Mouse (Mus musculus): ENCODE results near the gene Rrbp1. TPM values are rescaled to one million over a fixed set of nuclear protein-coding genes. Genes with fewer than 3 reads are reported as not detected.

Rrbp1 gene
- polyA plus RNA-seq (2012; rRNA removed), result 171 and 215 TPM in 2 replicates

GRCm38 (mm10) chr2:144011080-144011551 lies at the start of gene Rrbp1:
Gene Rrbp1 (minus strand): TSS chr2:144011263.

DNA sequence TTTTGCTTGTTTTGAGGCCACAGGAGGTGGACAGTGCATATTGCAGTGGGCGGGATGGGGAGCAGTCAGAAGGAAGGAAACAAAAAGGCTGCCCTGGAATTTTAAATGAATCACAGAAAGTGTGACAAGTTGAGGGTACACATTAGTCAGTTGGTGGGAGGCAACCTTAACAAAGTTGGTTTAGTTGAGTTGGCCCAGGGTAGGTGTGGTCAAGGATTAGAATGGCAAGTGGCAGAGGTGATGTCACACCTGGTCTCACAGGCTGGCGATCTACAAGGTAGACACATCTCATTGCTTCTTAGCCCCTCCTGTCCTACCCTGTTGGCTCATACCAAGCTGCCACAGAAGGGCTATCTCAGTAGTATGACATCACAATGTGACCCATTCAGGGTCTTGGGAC lies 21.6 kb upstream of the Rrbp1 start, which contains the start of gene Banf2:
Gene Banf2, plus strand, starts transcription at position 396 of the 400 bp plus-strand sequence.

DNA sequence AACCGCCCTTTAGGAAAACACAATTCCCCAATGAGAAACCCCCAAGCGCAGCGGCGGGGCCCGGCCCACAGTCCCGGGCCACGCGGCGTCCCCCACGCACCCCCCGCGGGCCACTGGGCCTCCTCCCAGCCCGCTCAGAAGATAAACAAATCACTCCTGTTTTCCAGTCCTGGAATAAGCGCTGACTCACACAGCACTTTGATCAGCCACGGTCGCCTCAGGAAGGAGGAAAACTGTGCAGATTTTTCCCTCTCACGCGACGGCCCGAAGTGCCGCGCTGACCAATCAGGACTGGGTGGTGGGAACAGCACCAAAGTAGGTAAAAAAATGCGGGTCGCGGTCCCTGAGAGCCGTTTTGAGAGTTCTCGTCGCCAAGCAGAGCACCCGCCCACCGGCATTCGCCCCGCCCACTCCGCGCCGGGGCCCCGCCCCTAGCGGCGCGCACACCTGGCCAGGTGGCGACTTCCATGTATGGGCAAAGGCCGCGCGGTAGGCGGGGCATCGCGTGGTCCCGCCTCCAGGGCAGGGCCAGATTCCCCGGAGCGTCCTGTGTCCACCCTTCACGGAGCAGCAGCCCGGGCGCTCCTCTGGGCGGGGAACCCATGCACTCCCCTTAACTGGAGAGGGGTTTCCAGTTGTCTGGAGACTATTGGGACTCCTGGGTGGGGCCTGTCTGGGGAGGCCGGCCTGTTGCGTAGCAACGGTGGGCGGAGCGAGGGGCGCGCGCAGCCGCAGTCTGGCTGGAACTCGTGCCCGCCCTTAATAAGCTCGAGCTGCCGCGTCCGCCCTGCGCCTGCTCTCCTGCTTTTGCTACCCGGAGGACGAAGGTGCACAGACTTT lies 96.1 kb downstream of the Rrbp1 start, which contains the start of gene Dstn:
Gene Dstn, plus strand, starts transcription at position 561 of the 840 bp plus-strand sequence.

Other genes starting within 250 kb of the Rrbp1 start
- 0.13 and 0.14 TPM in 2 replicates for gene Bfsp1, start 148.1 kb downstream of the Rrbp1 start, polyA plus RNA-seq (2012; rRNA removed)
- gene Dstn, start 95.9 kb downstream of the Rrbp1 start, polyA plus RNA-seq (2012; rRNA removed), result 54.7 and 57.0 TPM in 2 replicates
- not detected in 2 replicates for gene Banf2, start 21.8 kb upstream of the Rrbp1 start, polyA plus RNA-seq (2012; rRNA removed)

Data from liver, embryonic 18 days (tissue).